Comparison of ENCODE assay signal across 9 mouse cellular contexts in genomic region chr2:79256880-79257279, GRCm38 (mm10). TPM values are rescaled to one million over a fixed set of nuclear protein-coding genes. Genes with fewer than 3 reads are reported as not detected.
A peak's percentile ranks its signal among the peaks of the same experiment; 100 is the strongest.
DNase-seq lines count a peak whose midpoint lies in the region; ATAC-seq and TF ChIP-seq lines count a peak whose summit lies in the region.
"Had no signal": no experiment of that assay in that cellular context is flagged by ENCODE, and none has a peak within 500 bp of the region (broad histone marks: within the 10 kb centered on the region; RNA-seq: fewer than 3 reads in every experiment).

No protein-coding gene starts in this region.

- peak overlapping the region; percentile 38 for H3K4me3 ChIP-seq in lung, adult 2 months (replicated peaks; ENCODE audit: extremely low read depth, low read depth, low read length)
- H3K4me3 ChIP-seq in embryonic facial prominence, embryonic 13.5 days = peak overlapping the region; percentile 49
- 0 out of 2 replicates have a peak overlapping the region, but pooled peaks have one; percentile 36 for H3K4me3 ChIP-seq in intestine, postnatal 0 days (ENCODE audit: low read depth, low read length)

- peaks cover 4% of the 10 kb centered on the region for H3K4me1 ChIP-seq in lung, adult 2 months (ENCODE audit: control insufficient read depth, insufficient read depth, low read length)
- peaks cover 30% of the 10 kb centered on the region for H3K4me1 ChIP-seq in embryonic facial prominence, embryonic 13.5 days
- no peaks in the 10 kb centered on the region for H3K4me1 ChIP-seq in intestine, postnatal 0 days (replicated peaks; ENCODE audit: control insufficient read depth, insufficient read depth, low read length)

- no peak for ATAC-seq in embryonic facial prominence, embryonic 13.5 days (ENCODE audit: insufficient number of reproducible peaks, insufficient read depth, low FRiP score, low TSS enrichment, low read depth)
- no peak for ATAC-seq in intestine, postnatal 0 days

- H3K4me2 ChIP-seq in embryonic facial prominence, embryonic 13.5 days = peak overlapping the region; percentile 78
- peak overlapping the region; percentile 14; the same call in 1 of the 2 replicates for H3K4me2 ChIP-seq in intestine, postnatal 0 days (replicated peaks; ENCODE audit: low read depth)

- H3K27ac ChIP-seq in embryonic facial prominence, embryonic 13.5 days = no peak overlapping the region
- H3K27ac ChIP-seq in intestine, postnatal 0 days (ENCODE audit: low read depth, low read length) = no peak overlapping the region

- no peaks in the 10 kb centered on the region for H3K9me3 ChIP-seq in embryonic facial prominence, embryonic 13.5 days
- H3K9me3 ChIP-seq in intestine, postnatal 0 days (ENCODE audit: control insufficient read depth) = no peaks in the 10 kb centered on the region

- no peaks in the 10 kb centered on the region for H3K36me3 ChIP-seq in embryonic facial prominence, embryonic 13.5 days
- no peaks in the 10 kb centered on the region for H3K36me3 ChIP-seq in intestine, postnatal 0 days (ENCODE audit: control insufficient read depth, insufficient read depth)

- WGBS in lung, adult 2 months = 64% methylated on average over 4 of the region's 4 CpGs
- WGBS in embryonic facial prominence, embryonic 13.5 days = 11% methylated on average over 4 of the region's 4 CpGs
- whole genome bisulfite sequencing in intestine, postnatal 0 days = 70% methylated on average over 4 of the region's 4 CpGs

- H3K9ac ChIP-seq in embryonic facial prominence, embryonic 13.5 days = no peak overlapping the region
- no peak overlapping the region for H3K9ac ChIP-seq in intestine, postnatal 0 days (ENCODE audit: low read depth, low read length)

- DNase-seq in lung, adult 2 months = no peak
- DNase-seq in lung, postnatal 4 days = no peak
- DNase-seq in naive thymus-derived CD4-positive, alpha-beta T cell, adult 2 months (ENCODE audit: low read depth) = peak; percentile 49
- no peak for DNase-seq in adrenal gland, postnatal 36 days
- no peak for DNase-seq in kidney, adult 8-10 months
- DNase-seq in gastrocnemius, adult 18-20 months (ENCODE audit: low spot score) = no peak
- DNase-seq: layer of hippocampus, postnatal 36 days had no signal

- no peak for TF ChIP-seq POLR2A in lung, adult 2 months (IDR thresholded peaks at IDR 0.05; ENCODE audit: borderline replicate concordance, extremely low read depth, low read depth, low read length)

- peaks cover 9% of the 10 kb centered on the region; the same call in 1 of the 2 replicates for H3K27me3 ChIP-seq in embryonic facial prominence, embryonic 13.5 days
- no peaks in the 10 kb centered on the region for H3K27me3 ChIP-seq in intestine, postnatal 0 days (replicated peaks; ENCODE audit: control insufficient read depth, insufficient read depth, low read length)

- no peak for TF ChIP-seq CTCF in lung, adult 2 months (IDR thresholded peaks at IDR 0.05; ENCODE audit: insufficient read depth, low read length)
- no peak for TF ChIP-seq CTCF in intestine, postnatal 0 days (IDR thresholded peaks at IDR 0.05; ENCODE audit: low read depth)

RNA-seq across cellular contexts. Expression of gene Itga4, which starts 1.7 kb away (rescaled TPM):
- polyA plus RNA-seq in lung, adult 2 months (2012; rRNA removed) = 4.1 and 7.1 TPM in 2 replicates
- polyA plus RNA-seq in embryonic facial prominence, embryonic 13.5 days (2015; fragmentation: Nextera tagmentation; extraction: Ambion mirVana) = 6.5 and 7.0 TPM in 2 replicates
- polyA plus RNA-seq in intestine, postnatal 0 days (2015; fragmentation: Nextera tagmentation; extraction: Ambion mirVana) = 1.7 and 1.8 TPM in 2 replicates
- 1 to 10 TPM; 1.1 to 2.3 TPM for total RNA-seq in adrenal gland, postnatal 36 days (2021)
- 1 to 10 TPM; 4.4 to 5.1 TPM for total RNA-seq in gastrocnemius, adult 18-20 months (2021)
